Mouse (Mus musculus) A20 (cell line): ENCODE data around the gene Hephl1.
"Not testable (repeated sequence)": the region's sequence is repeated elsewhere in the genome, so short reads cannot be mapped to it uniquely, and the experiment has no call there.

Source experiments
- DNase-seq: peaks from one replicate; pipeline ENCODE4 v3.0.0-alpha.2; 2011; ENCODE audit warnings: low read depth, low spot score

The Hephl1 gene

GRCm38 (mm10) chr9:15112008-15112407, at the start of gene Hephl1:
Hephl1 (minus strand) TSS chr9:15112108.
- DNase-seq, result no peak

GRCm38 (mm10) chr9:15149246-15149926, 37.5 kb upstream of the Hephl1 start:
- DNase-seq, result no peak

GRCm38 (mm10) chr9:15140546-15140945, 28.6 kb upstream of the Hephl1 start:
- no peak for DNase-seq

- DNase-seq, result peak; percentile 28
Observed at GRCm38 (mm10) chr9:15125897-15126296, 14.0 kb upstream of the Hephl1 start.

GRCm38 (mm10) chr9:15122431-15122830, 10.5 kb upstream of the Hephl1 start:
- no peak for DNase-seq

- DNase-seq, result peak; percentile 55
Observed at GRCm38 (mm10) chr9:15120841-15121358, 9.0 kb upstream of the Hephl1 start.

GRCm38 (mm10) chr9:15120209-15120608, 8.3 kb upstream of the Hephl1 start:
- DNase-seq, result peak; percentile 10

GRCm38 (mm10) chr9:15119515-15119914, 7.6 kb upstream of the Hephl1 start:
- DNase-seq, result no peak

GRCm38 (mm10) chr9:15116165-15116564, 4.3 kb upstream of the Hephl1 start:
- no peak for DNase-seq

- DNase-seq, result no peak
Observed at GRCm38 (mm10) chr9:15114102-15114501, 2.2 kb upstream of the Hephl1 start.

GRCm38 (mm10) chr9:15108101-15108500, 3.8 kb downstream of the Hephl1 start:
- DNase-seq, result no peak

- no peak for DNase-seq
Observed at GRCm38 (mm10) chr9:15105136-15105535, 6.8 kb downstream of the Hephl1 start.

GRCm38 (mm10) chr9:15103579-15104300, 8.2 kb downstream of the Hephl1 start:
- DNase-seq, result no peak

GRCm38 (mm10) chr9:15101531-15102161, 10.3 kb downstream of the Hephl1 start:
- no peak for DNase-seq

- DNase-seq, result not testable (repeated sequence)
Observed at GRCm38 (mm10) chr9:15098421-15098820, 13.5 kb downstream of the Hephl1 start.

GRCm38 (mm10) chr9:15097172-15097571, 14.7 kb downstream of the Hephl1 start:
- DNase-seq, result no peak

GRCm38 (mm10) chr9:15096161-15096560, 15.7 kb downstream of the Hephl1 start:
- peak; percentile 12 for DNase-seq

GRCm38 (mm10) chr9:15095206-15095605, 16.7 kb downstream of the Hephl1 start:
- peak; percentile 46 for DNase-seq

- DNase-seq, result no peak
Observed at GRCm38 (mm10) chr9:15068686-15069295, 43.1 kb downstream of the Hephl1 start.

GRCm38 (mm10) chr9:15067995-15068685, 43.8 kb downstream of the Hephl1 start:
- DNase-seq, result no peak

GRCm38 (mm10) chr9:15064176-15064575, 47.7 kb downstream of the Hephl1 start:
- peak; percentile 46 for DNase-seq
